Mouse (Mus musculus) liver, adult 2 months (tissue): ENCODE measurements around the gene Aebp1.

ENCODE experiments used
- CTCF ChIP-seq: fragments of 200-500 bp; IDR thresholded peaks from 2 replicates; pipeline ENCODE4 v1.5.1; 2011; ENCODE audit warnings: low read depth, low read length, control low read depth
- POLR2A ChIP-seq: fragments of 200-500 bp; IDR thresholded peaks from 2 replicates; pipeline ENCODE4 v1.6.1; 2011; ENCODE audit warnings: low read length, control low read depth; ENCODE audit not compliant: insufficient read depth; ENCODE audit errors: extremely low read depth

GRCm38 (mm10) chr11:5850452-5850851 lies 11.3 kb upstream of the Aebp1 start:
- TF ChIP-seq POLR2A (no peak), CTCF (no peak)
